Mouse (Mus musculus) liver, embryonic 13.5 days (tissue): ENCODE measurements at regions not wholly inside any gene's neighbourhood (a gene's known extent, or its start where the extent isn't known, plus 50 kb on each side); places are given as distances from the start of the nearest gene placed in this dataset.

Experiments
- ATAC-seq: fragments of 200-750 bp; cut with Nextera tagmentation; 2 replicates; pipeline ENCODE4 v1.8.0; 2017; ENCODE audit warnings: low read depth, mild to moderate bottlenecking, moderate number of reproducible peaks, moderate library complexity
- DNase-seq: peaks from one replicate; pipeline ENCODE4 v3.0.0; 2022
- H3K27ac ChIP-seq: fragments of 300-500 bp; sonication (generic); 2 replicates; pipeline ENCODE4 v1.5.1; 2015; ENCODE audit warnings: moderate library complexity, mild to moderate bottlenecking, inconsistent platforms
- H3K27me3 ChIP-seq: fragments of 300-500 bp; sonication (generic); 2 replicates; pipeline ENCODE4 v1.6.1; 2015; ENCODE audit warnings: mild to moderate bottlenecking, inconsistent platforms
- H3K36me3 ChIP-seq: fragments of 300-500 bp; sonication (generic); 2 replicates; pipeline ENCODE4 v1.6.1; 2015; ENCODE audit warnings: mild to moderate bottlenecking, inconsistent platforms
- H3K4me1 ChIP-seq: fragments of 300-500 bp; sonication (generic); replicated peaks from 2 replicates; pipeline ENCODE4 v1.6.1; 2015; ENCODE audit warnings: inconsistent platforms
- H3K4me2 ChIP-seq: fragments of 300-500 bp; sonication (generic); 2 replicates; pipeline ENCODE4 v1.6.1; 2015; ENCODE audit warnings: inconsistent platforms, mild to moderate bottlenecking, moderate library complexity
- H3K4me3 ChIP-seq: fragments of 300-500 bp; sonication (generic); replicated peaks from 2 replicates; pipeline ENCODE4 v1.5.1; 2015; ENCODE audit warnings: mild to moderate bottlenecking, inconsistent platforms
- H3K9ac ChIP-seq: fragments of 300-500 bp; sonication (generic); 2 replicates; pipeline ENCODE4 v1.6.1; 2015; ENCODE audit warnings: mild to moderate bottlenecking, inconsistent platforms
- H3K9me3 ChIP-seq: fragments of 300-500 bp; sonication (generic); replicated peaks from 2 replicates; pipeline ENCODE4 v1.6.1; 2016; ENCODE audit warnings: inconsistent platforms
- WGBS: fragments of 180-500 bp; shearing (Covaris S2); methylation state at CpG from one replicate; pipeline ENCODE4 v1.1.7; 2015; ENCODE audit not compliant: insufficient replicate concordance; 5-methylcytosine and 5-hydroxymethylcytosine counted together

DNA sequence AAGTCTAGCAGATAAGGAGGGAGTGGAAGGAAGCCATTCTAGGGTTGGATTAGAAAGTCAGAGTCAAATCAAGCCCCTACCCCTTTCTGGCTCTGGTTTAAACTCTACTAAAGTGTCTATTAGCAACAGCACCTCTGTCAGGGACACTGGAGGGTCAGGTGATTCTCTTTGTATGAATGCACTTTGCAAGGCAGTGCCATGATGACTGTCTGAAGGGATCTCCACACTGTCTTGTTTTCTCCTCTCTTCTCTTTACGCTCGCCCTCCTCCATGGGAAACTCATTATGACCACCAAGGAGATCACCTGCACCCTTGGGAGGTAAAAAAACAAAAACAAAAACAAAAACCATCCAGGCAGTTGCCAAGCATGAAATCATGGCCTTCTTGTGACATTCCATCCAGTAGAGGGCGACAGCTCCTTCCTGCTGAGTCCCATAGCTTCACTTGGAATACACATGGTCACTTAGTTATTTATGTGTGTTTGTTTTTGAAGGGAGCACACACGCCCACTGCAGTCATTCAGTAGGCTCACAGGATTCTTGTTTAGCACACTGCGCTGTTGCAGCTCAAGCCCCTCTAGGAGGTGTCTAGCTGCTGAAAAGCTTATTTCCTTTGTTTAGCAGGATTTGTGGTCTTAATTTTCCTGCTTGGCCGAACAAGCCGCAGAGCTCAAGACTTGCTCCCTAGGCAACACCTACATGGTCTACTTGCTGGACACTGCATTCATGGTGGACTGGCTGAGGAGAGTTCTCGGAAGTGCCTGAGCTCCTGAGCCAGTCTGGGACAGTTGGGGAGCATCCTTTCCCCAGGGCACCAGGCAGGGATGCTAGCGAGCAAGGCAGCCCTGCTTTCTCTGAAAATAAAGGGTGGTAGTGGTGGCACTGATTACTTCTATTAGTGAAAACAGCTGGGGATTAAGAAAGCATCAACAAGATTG lies 195.2 kb upstream of the Bmper start:
- WGBS = 47% methylated on average over 9 of the region's 9 CpGs
- Histone ChIP-seq H3K4me1 (no peaks in the 10 kb centered on the region), H3K27ac (no peak overlapping the region), H3K36me3 (no peaks in the 10 kb centered on the region), H3K9me3 (no peaks in the 10 kb centered on the region), H3K9ac (no peak overlapping the region), H3K4me2 (no peak overlapping the region), H3K27me3 (no peaks in the 10 kb centered on the region), H3K4me3 (no peak overlapping the region)
- DNase-seq (no peak), ATAC-seq (no peak)

DNA sequence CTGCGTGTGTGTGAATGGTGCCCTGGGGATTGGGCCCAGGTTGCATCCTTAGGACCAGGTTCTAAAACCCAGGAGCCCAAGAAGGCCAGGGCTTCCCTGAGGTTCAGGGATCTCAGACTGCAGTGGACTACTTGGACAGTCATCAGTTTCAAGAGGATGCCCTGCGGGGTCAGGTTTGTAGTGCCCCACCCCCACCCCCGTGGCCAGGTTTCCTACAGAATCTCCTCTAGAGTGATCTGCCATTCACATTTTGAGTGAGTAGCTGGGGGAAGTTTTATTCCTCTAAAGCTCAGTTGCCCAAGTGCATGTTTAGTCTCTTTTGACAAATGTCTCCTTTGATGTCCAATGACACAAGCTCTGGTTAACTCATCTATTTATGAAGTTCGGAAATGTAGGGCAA lies 193.5 kb upstream of the Bmper start:
- Histone ChIP-seq H3K9ac (no peak overlapping the region), H3K9me3 (no peaks in the 10 kb centered on the region), H3K4me2 (no peak overlapping the region), H3K4me1 (no peaks in the 10 kb centered on the region), H3K36me3 (no peaks in the 10 kb centered on the region), H3K27ac (no peak overlapping the region), H3K4me3 (no peak overlapping the region), H3K27me3 (no peaks in the 10 kb centered on the region)
- no peak for DNase-seq
- 60% methylated on average over 4 of the region's 4 CpGs for WGBS
- ATAC-seq = no peak

DNA sequence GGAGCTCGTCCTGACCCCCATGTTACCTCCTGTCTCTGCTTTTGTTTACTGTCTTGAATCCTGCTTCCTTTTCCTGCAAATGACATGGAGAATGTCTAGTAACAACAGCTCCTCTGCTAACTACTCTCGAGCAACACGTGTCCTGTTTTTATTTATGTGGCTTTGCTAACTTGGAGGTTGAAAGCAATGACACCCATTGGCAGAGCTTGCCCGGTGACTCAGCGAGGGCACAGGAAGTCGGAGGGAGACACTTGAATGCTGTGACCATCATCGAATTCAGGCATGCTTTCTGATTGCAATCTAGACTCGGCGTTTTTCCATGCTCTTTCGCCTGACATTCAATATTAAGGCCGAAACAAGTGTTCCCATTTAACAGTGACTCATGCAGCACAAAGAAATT lies 192.7 kb upstream of the Bmper start:
- H3K4me1 ChIP-seq = no peaks in the 10 kb centered on the region
- no peaks in the 10 kb centered on the region for H3K36me3 ChIP-seq
- no peak overlapping the region for H3K4me3 ChIP-seq
- no peak for DNase-seq
- H3K27ac ChIP-seq = no peak overlapping the region
- no peak overlapping the region for H3K4me2 ChIP-seq
- H3K9ac ChIP-seq = no peak overlapping the region
- ATAC-seq = no peak
- 0 out of 2 replicates have a peak, but pooled peaks cover 5% of the 10 kb centered on the region for H3K27me3 ChIP-seq
- H3K9me3 ChIP-seq = no peaks in the 10 kb centered on the region
- 30% methylated on average over 11 of the region's 11 CpGs for WGBS

DNA sequence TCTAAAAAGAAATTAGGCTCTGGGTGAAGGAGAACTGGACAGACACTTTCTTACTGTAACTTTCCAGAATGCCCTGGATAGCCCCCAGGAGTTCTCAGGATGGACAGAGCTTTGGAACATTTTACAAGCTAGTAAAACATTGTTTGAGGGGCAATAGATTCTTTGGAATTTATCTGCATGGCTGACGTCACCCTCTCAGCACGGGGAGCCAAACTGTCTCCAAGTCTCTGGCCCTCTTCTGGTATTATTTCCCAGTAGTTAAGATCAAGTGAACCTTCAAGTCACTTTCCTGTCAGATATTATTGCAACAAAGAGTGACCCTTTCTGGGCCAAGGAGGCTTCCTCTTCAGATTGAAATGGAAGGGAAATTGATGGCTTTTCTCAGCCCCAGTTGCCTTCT lies 192.3 kb upstream of the Bmper start:
- Histone ChIP-seq H3K9me3 (no peaks in the 10 kb centered on the region), H3K27ac (no peak overlapping the region), H3K36me3 (no peaks in the 10 kb centered on the region), H3K4me2 (no peak overlapping the region), H3K9ac (no peak overlapping the region), H3K4me3 (no peak overlapping the region), H3K4me1 (no peaks in the 10 kb centered on the region; the same call in 1 of the 2 replicates), H3K27me3 (0 out of 2 replicates have a peak, but pooled peaks cover 9% of the 10 kb centered on the region)
- 26% methylated on average over 2 of the region's 2 CpGs for WGBS
- DNase-seq (no peak), ATAC-seq (no peak)

DNA sequence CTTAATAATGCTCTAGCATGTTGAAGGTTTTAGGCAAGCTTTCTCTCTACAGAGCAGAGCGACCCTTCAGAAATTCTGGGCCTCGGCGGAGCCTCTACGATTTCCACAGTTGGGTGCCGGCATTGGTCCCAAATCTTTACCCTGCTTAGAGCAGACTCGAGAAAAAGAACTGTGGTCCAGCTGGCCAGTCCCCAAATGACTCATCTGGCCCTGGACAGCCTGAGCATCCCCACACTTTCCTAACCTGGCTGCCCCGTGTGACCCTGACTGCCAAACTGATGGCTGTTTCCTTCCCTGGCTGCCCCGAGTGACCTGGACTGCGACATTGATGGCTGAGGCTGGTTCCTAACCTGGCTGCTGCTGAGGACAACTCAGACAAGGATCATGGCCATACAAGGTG lies 191.0 kb upstream of the Bmper start:
- H3K36me3 ChIP-seq = no peaks in the 10 kb centered on the region
- no peak for DNase-seq

DNA sequence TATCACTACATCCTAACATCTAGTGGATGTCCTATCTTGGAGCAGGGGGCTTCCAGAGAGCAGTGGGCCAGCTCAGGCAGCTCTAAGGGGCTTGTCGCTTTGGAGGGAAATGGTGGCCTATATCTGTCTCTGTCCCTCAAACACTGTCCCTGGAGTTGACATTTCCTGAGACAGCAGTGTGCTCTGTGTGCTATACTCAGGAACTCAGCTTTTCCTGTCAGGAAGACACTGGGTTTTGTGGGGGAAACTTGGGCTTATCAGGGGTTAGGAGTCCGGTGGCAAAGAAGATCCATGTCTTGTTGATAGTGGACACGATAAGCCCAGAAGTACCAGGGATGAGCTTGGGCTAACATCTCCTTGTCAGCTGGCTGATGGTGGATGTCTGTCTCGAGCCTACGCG lies 187.6 kb upstream of the Bmper start:
- Histone ChIP-seq H3K9me3 (no peaks in the 10 kb centered on the region), H3K27me3 (peaks cover 27% of the 10 kb centered on the region), H3K4me1 (peaks cover 3% of the 10 kb centered on the region; the same call in 1 of the 2 replicates), H3K27ac (no peak overlapping the region), H3K9ac (no peak overlapping the region), H3K4me2 (no peak overlapping the region), H3K36me3 (no peaks in the 10 kb centered on the region), H3K4me3 (no peak overlapping the region)
- WGBS = 8% methylated on average over 6 of the region's 6 CpGs
- DNase-seq (no peak), ATAC-seq (no peak)

More for the DNA sequence above, 191.0 kb upstream of the Bmper start:
- Histone ChIP-seq H3K27me3 (peaks cover 23% of the 10 kb centered on the region), H3K4me1 (peaks cover 3% of the 10 kb centered on the region; the same call in 1 of the 2 replicates), H3K9me3 (no peaks in the 10 kb centered on the region), H3K27ac (no peak overlapping the region), H3K4me3 (no peak overlapping the region), H3K4me2 (no peak overlapping the region), H3K9ac (no peak overlapping the region)
- 66% methylated on average over 9 of the region's 9 CpGs for WGBS
- no peak for ATAC-seq

DNA sequence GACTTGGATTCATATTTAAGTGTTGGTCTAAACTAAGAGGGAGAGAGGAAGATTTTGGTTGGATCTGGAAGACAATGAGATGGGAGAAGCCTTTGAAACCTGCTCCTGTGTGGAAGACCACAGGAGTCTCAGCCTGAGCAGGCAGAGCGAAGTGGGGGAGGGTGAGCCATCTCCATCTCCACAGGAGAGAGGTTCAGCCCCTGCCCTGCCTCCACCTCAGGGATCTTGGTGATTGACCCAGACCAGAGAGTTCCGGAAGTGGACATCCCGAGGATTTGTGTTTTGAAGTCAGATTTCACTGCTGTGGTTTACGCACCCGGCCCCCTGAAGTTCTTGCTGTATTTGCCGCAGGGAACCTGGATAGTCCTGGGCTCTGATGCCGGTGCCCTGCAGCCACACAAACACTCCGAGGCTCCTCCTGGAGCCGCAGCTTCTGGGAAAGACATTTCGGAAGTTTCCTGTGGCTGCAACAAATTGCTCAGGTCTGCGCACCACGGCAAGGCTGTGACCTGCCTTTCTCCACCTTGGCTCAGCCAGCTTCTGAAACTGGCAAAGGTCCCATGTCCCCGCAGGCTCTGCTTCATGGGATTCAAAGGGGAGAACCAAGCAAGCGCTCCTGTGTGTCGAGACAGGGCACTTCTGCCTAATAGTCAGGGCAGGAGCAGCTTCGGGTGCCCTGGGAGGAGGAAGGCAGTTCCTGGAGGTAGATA lies 186.8 kb upstream of the Bmper start:
- no peak overlapping the region; the same call in 1 of the 2 replicates for H3K4me2 ChIP-seq
- ATAC-seq (no peak), DNase-seq (no peak)
- WGBS = 5% methylated on average over 16 of the region's 16 CpGs
- no peak overlapping the region for H3K27ac ChIP-seq
- no peaks in the 10 kb centered on the region for H3K9me3 ChIP-seq
- H3K9ac ChIP-seq = no peak overlapping the region
- H3K27me3 ChIP-seq = peaks cover 27% of the 10 kb centered on the region
- H3K4me3 ChIP-seq = no peak overlapping the region
- H3K36me3 ChIP-seq = no peaks in the 10 kb centered on the region
- peaks cover 3% of the 10 kb centered on the region; the same call in 1 of the 2 replicates for H3K4me1 ChIP-seq

DNA sequence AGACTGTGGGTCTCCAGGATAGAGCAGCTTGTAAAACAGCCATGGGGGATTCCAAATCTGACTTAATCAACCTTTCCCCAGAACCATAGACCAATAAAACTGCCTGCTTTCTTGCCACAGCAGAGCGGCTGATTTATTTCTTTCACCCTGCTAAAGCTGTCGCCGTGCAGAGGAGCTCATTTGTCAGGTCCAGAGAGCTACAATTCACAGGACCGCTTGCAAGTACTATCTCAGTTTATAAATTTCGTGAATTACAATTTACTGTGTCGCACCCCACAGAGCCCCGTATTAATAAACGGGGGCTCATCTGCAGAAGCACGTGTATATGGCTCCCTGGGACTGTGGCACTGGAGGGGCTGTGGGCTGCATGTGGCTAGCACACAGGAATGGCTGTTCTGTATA lies 185.4 kb upstream of the Bmper start:
- Histone ChIP-seq H3K36me3 (no peaks in the 10 kb centered on the region), H3K27ac (no peak overlapping the region), H3K9ac (no peak overlapping the region), H3K4me3 (no peak overlapping the region), H3K9me3 (no peaks in the 10 kb centered on the region), H3K27me3 (peaks cover 27% of the 10 kb centered on the region), H3K4me1 (peaks cover 3% of the 10 kb centered on the region; the same call in 1 of the 2 replicates), H3K4me2 (no peak overlapping the region)
- no peak for ATAC-seq
- no peak for DNase-seq
- 61% methylated on average over 9 of the region's 9 CpGs for WGBS

DNA sequence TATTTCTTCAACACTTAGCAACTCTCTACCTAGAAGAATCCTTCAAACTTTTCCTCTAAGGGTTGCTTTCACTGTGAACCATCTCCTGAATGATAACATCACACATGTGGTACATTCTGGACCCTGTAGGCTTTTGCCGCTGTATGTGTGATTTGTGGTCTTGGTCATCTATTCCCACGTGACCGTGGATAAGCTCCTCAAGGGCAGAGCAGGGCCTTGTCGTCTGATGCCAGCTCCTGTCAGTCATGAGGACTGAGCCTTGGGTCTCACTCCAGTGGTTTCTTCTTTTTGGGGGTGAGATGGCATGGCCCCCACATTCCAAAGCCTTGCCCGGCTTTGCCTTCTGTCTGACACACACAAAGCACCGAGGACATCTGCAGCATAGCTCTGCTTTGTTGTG lies 183.3 kb upstream of the Bmper start:
- Histone ChIP-seq H3K27ac (no peak overlapping the region), H3K9ac (no peak overlapping the region), H3K4me1 (peaks cover 3% of the 10 kb centered on the region; the same call in 1 of the 2 replicates), H3K9me3 (no peaks in the 10 kb centered on the region), H3K27me3 (peaks cover 27% of the 10 kb centered on the region), H3K4me2 (no peak overlapping the region), H3K36me3 (no peaks in the 10 kb centered on the region), H3K4me3 (no peak overlapping the region)
- WGBS = 64% methylated on average over 6 of the region's 6 CpGs
- DNase-seq (no peak), ATAC-seq (no peak)

DNA sequence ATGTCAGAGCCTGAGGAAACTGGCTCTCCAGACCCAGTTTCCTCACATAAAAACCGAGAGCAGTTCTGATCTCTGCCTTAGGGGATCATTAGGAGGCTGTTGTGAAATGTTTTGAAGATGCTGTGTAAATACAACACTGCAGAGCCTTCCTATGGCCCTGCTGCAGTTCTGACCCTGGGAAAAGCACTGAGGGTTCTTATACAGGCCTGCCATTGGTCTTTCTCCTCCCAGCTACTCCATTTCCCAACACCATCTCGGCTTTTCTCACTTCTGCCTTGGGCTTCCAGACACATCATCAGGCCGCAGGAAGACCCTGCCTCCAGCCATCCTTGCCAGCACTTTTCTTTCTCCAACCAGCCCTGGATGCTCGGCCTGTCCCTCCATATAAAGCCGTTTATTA lies 181.9 kb upstream of the Bmper start:
- Histone ChIP-seq H3K4me3 (no peak overlapping the region), H3K27me3 (peaks cover 13% of the 10 kb centered on the region), H3K4me2 (no peak overlapping the region), H3K27ac (no peak overlapping the region), H3K9me3 (no peaks in the 10 kb centered on the region), H3K9ac (no peak overlapping the region), H3K36me3 (no peaks in the 10 kb centered on the region), H3K4me1 (no peaks in the 10 kb centered on the region)
- DNase-seq (no peak), ATAC-seq (no peak)
- 39% methylated on average over 5 of the region's 5 CpGs for WGBS

DNA sequence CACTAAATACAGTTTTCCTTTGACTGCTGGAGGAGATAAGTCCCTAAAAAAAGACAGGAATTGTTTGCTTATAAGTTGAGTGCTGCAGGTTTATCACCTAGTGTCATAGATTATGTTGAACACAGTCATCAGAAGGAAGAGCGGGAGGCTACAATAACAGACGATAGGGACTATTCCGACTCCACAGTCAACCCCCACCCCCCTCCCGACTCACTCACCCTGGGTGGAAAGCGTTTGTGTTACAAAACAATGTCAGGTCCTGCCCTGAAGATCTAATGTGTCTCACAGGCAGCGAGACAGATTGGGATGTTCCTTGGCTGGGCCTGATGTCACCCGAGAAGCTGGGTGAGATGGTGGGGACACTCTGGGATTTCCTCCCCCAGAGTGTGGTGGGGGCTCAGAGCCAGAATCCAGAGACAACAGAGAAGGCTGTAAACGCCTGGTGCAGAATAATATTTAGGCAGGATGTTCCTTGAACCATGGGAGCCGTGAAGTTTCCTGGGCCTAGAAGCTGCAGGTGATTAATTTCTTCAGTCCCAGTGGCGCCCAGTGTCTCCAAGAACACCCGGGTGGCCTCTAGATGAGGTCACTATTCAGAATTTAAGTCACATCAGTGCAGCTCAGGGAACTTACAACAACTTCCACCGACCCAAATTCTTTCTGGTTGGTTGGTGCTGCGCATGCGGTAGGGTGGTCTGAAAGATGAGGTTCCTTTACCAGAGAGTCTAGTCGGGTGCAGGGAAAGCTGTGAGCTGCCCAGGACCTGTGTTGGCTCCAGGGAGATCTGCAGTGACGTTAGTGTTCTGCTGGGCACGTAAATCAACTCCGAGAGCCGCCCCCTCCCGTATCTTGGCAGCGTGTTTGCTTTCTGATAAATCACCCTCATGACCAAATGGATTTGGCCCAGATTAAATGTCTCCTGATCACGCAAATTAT lies 181.1 kb upstream of the Bmper start:
- no peak overlapping the region for H3K9ac ChIP-seq
- ATAC-seq (no peak), DNase-seq (no peak)
- H3K4me1 ChIP-seq = no peaks in the 10 kb centered on the region
- no peak overlapping the region for H3K4me3 ChIP-seq
- peaks cover 6% of the 10 kb centered on the region; the same call in 1 of the 2 replicates for H3K27me3 ChIP-seq
- no peak overlapping the region for H3K27ac ChIP-seq
- H3K36me3 ChIP-seq = no peaks in the 10 kb centered on the region
- no peaks in the 10 kb centered on the region for H3K9me3 ChIP-seq
- H3K4me2 ChIP-seq = no peak overlapping the region
- 58% methylated on average over 22 of the region's 22 CpGs for WGBS
